Mouse (Mus musculus): ENCODE measurements around the gene Cldn9.

The Cldn9 gene

GRCm38 (mm10) chr17:23644613-23645495 is 39.0 kb downstream of the Cldn9 start, which contains the start of gene Mmp25:
Gene Mmp25, minus strand, starts transcription at chr17:23645277.
- no peak for DNase-seq
